Mouse (Mus musculus) liver, adult 2 months (tissue): Measurements from ENCODE around the gene Acly.

Experiments
- CTCF ChIP-seq: fragments of 200-500 bp; IDR thresholded peaks from 2 replicates; pipeline ENCODE4 v1.5.1; 2011; ENCODE audit warnings: low read depth, low read length, control low read depth
- POLR2A ChIP-seq: fragments of 200-500 bp; IDR thresholded peaks from 2 replicates; pipeline ENCODE4 v1.6.1; 2011; ENCODE audit warnings: low read length, control low read depth; ENCODE audit not compliant: insufficient read depth; ENCODE audit errors: extremely low read depth

GRCm38 (mm10) chr11:100528375-100529165 lies 770 bp upstream of the Acly start:
- no peak for TF ChIP-seq CTCF
- TF ChIP-seq POLR2A, result no peak
